Mouse (Mus musculus) intestine, postnatal 0 days (tissue): Measurements from ENCODE around the gene Cdkal1. TPM values are rescaled to one million over a fixed set of nuclear protein-coding genes. Genes with fewer than 3 reads are reported as not detected.

ENCODE experiments used
- ATAC-seq: fragments of 200-750 bp; cut with Nextera tagmentation; 2 replicates; pipeline ENCODE4 v1.8.0; 2017; ENCODE audit warnings: mild to moderate bottlenecking, moderate TSS enrichment, moderate library complexity
- H3K27ac ChIP-seq: fragments of 300-500 bp; sonication (generic); 2 replicates; pipeline ENCODE4 v1.5.1; 2014; ENCODE audit warnings: mild to moderate bottlenecking, low read depth, low read length, moderate library complexity
- H3K27me3 ChIP-seq: fragments of 300-500 bp; sonication (generic); replicated peaks from 2 replicates; pipeline ENCODE4 v1.6.1; 2014; ENCODE audit warnings: low read length, mixed read lengths; ENCODE audit not compliant: control insufficient read depth, insufficient read depth
- H3K36me3 ChIP-seq: fragments of 300-500 bp; sonication (generic); 2 replicates; pipeline ENCODE4 v1.6.1; 2014; ENCODE audit warnings: mild to moderate bottlenecking, moderate library complexity; ENCODE audit not compliant: control insufficient read depth, insufficient read depth
- H3K4me1 ChIP-seq: fragments of 300-500 bp; sonication (generic); replicated peaks from 2 replicates; pipeline ENCODE4 v1.6.1; 2014; ENCODE audit warnings: antibody characterized with exemption, low read length, mixed read lengths; ENCODE audit not compliant: control insufficient read depth, insufficient read depth
- H3K4me2 ChIP-seq: fragments of 300-500 bp; sonication (generic); replicated peaks from 2 replicates; pipeline ENCODE4 v1.6.1; 2014; ENCODE audit warnings: low read depth, mild to moderate bottlenecking, moderate library complexity
- H3K4me3 ChIP-seq: fragments of 300-500 bp; sonication (generic); 2 replicates; pipeline ENCODE4 v1.5.1; 2014; ENCODE audit warnings: low read depth, low read length
- H3K9ac ChIP-seq: fragments of 300-500 bp; sonication (generic); 2 replicates; pipeline ENCODE4 v1.6.1; 2014; ENCODE audit warnings: mild to moderate bottlenecking, low read depth, low read length
- H3K9me3 ChIP-seq: fragments of 300-500 bp; sonication (generic); 2 replicates; pipeline ENCODE4 v1.6.1; 2016; ENCODE audit warnings: mixed run types; ENCODE audit not compliant: control insufficient read depth
- CTCF ChIP-seq: sonication (generic); IDR thresholded peaks from 2 replicates; pipeline ENCODE4 v1.5.1; 2016; ENCODE audit warnings: low read depth, mild to moderate bottlenecking, control low read depth, antibody characterized with exemption, moderate library complexity
- WGBS: fragments of 180-500 bp; shearing (Covaris S2); extraction: QIAGEN DNeasy Blood & Tissue Kit; methylation state at CpG from one replicate; pipeline ENCODE4 v1.1.7; 2014; 5-methylcytosine and 5-hydroxymethylcytosine counted together
- polyA plus RNA-seq: library from polyadenylated mRNA; unstranded; fragments of >200 nt; fragmentation: Nextera tagmentation; extraction: Ambion mirVana; gene quantifications from 2 replicates; pipeline ENCODE4 v1.2.1, GENCODE M21; 2015

Cdkal1 gene
- polyA plus RNA-seq, 1 experiment from 2014 or later: 13.5 TPM

- H3K27ac ChIP-seq: no peak overlapping the region
- H3K4me2 ChIP-seq: no peak overlapping the region
- TF ChIP-seq CTCF: no peak
- H3K9me3 ChIP-seq: no peaks in the 10 kb centered on the region
- WGBS: 51% methylated on average over 2 of the region's 2 CpGs
- ATAC-seq: 0 out of 2 replicates have a peak, but pooled peaks have one; percentile 31
- no peak overlapping the region for H3K9ac ChIP-seq
- no peaks in the 10 kb centered on the region for H3K36me3 ChIP-seq
- H3K4me1 ChIP-seq: no peaks in the 10 kb centered on the region
- H3K4me3 ChIP-seq: no peak overlapping the region
- H3K27me3 ChIP-seq: no peaks in the 10 kb centered on the region
These were observed 652.9 kb downstream of the Cdkal1 start for GRCm38 (mm10) chr13:29202562-29202961.

GRCm38 (mm10) chr13:29199679-29200078 lies 655.8 kb downstream of the Cdkal1 start:
- H3K4me1 ChIP-seq: 0 out of 2 replicates have a peak, but pooled peaks cover 2% of the 10 kb centered on the region
- no peak overlapping the region for H3K27ac ChIP-seq
- H3K36me3 ChIP-seq: no peaks in the 10 kb centered on the region
- no peak overlapping the region for H3K4me2 ChIP-seq
- ATAC-seq: no peak
- TF ChIP-seq CTCF: no peak
- H3K9me3 ChIP-seq: no peaks in the 10 kb centered on the region
- 42% methylated on average over 6 of the region's 6 CpGs for WGBS
- H3K4me3 ChIP-seq: no peak overlapping the region
- no peaks in the 10 kb centered on the region for H3K27me3 ChIP-seq
- H3K9ac ChIP-seq: no peak overlapping the region

GRCm38 (mm10) chr13:29196798-29197498 lies 658.5 kb downstream of the Cdkal1 start:
- ATAC-seq: no peak
- Histone ChIP-seq H3K4me1 (0 out of 2 replicates have a peak, but pooled peaks cover 2% of the 10 kb centered on the region), H3K27ac (no peak overlapping the region), H3K4me2 (no peak overlapping the region), H3K4me3 (no peak overlapping the region), H3K9me3 (no peaks in the 10 kb centered on the region), H3K36me3 (no peaks in the 10 kb centered on the region), H3K9ac (no peak overlapping the region), H3K27me3 (no peaks in the 10 kb centered on the region)
- TF ChIP-seq CTCF: no peak
- 43% methylated on average over 9 of the region's 9 CpGs for WGBS

- 0 out of 2 replicates have a peak, but pooled peaks cover 2% of the 10 kb centered on the region for H3K4me1 ChIP-seq
- no peak for ATAC-seq
- no peak for TF ChIP-seq CTCF
- no peaks in the 10 kb centered on the region for H3K27me3 ChIP-seq
- WGBS: 69% methylated on average over 4 of the region's 4 CpGs
- no peak overlapping the region for H3K27ac ChIP-seq
- no peak overlapping the region for H3K9ac ChIP-seq
- no peak overlapping the region for H3K4me2 ChIP-seq
- no peaks in the 10 kb centered on the region for H3K36me3 ChIP-seq
- no peaks in the 10 kb centered on the region for H3K9me3 ChIP-seq
- H3K4me3 ChIP-seq: no peak overlapping the region
These were observed 659.8 kb downstream of the Cdkal1 start for GRCm38 (mm10) chr13:29195722-29196121.

- no peak overlapping the region for H3K4me2 ChIP-seq
- no peak for ATAC-seq
- no peaks in the 10 kb centered on the region for H3K9me3 ChIP-seq
- 81% methylated on average over 4 of the region's 4 CpGs for WGBS
- H3K4me3 ChIP-seq: no peak overlapping the region
- no peak for TF ChIP-seq CTCF
- H3K9ac ChIP-seq: no peak overlapping the region
- 0 out of 2 replicates have a peak, but pooled peaks cover 2% of the 10 kb centered on the region for H3K4me1 ChIP-seq
- no peaks in the 10 kb centered on the region for H3K36me3 ChIP-seq
- H3K27me3 ChIP-seq: no peaks in the 10 kb centered on the region
- H3K27ac ChIP-seq: no peak overlapping the region
These were observed 660.5 kb downstream of the Cdkal1 start for GRCm38 (mm10) chr13:29194946-29195345.

- H3K27me3 ChIP-seq: no peaks in the 10 kb centered on the region
- no peak overlapping the region for H3K9ac ChIP-seq
- H3K4me1 ChIP-seq: 0 out of 2 replicates have a peak, but pooled peaks cover 2% of the 10 kb centered on the region
- WGBS: 92% methylated on average over 3 of the region's 3 CpGs
- H3K9me3 ChIP-seq: no peaks in the 10 kb centered on the region
- H3K27ac ChIP-seq: no peak overlapping the region
- no peak for ATAC-seq
- H3K36me3 ChIP-seq: no peaks in the 10 kb centered on the region
- no peak overlapping the region for H3K4me3 ChIP-seq
- H3K4me2 ChIP-seq: no peak overlapping the region
- no peak for TF ChIP-seq CTCF
These were observed 662.8 kb downstream of the Cdkal1 start for GRCm38 (mm10) chr13:29192697-29193096.
